Comparison of ENCODE assay signal across 8 mouse cellular contexts in the genomic region with DNA sequence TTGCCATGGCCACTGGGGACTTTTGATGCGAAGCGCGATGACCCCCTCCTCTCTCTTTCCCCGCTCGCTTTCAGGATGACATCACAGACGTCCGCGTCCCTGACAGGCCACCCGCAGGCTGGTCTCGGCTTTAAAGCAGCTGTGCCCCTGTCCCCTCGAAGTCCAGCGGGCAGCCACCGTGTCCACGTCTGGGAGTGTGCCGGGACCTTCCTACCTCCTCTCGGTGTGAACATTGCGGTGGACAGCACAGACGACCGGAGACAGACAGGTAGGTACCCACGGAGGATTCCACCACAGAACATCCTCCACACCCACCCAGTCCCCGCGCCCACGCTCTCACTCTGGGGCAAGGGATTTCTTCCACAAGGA. TPM values are rescaled to one million over a fixed set of nuclear protein-coding genes. Genes with fewer than 3 reads are reported as not detected.
DNase-seq lines count a peak whose midpoint lies in the region; ATAC-seq lines count a peak whose summit lies in the region.

No protein-coding gene starts in this region.

- no peak overlapping the region for H3K9ac ChIP-seq in heart, embryonic 14.5 days (ENCODE audit: low read length)

- peaks cover 77% of the 10 kb centered on the region for H3K27me3 ChIP-seq in heart, embryonic 14.5 days (ENCODE audit: control insufficient read depth, insufficient read depth, low read length)
- peaks cover 65% of the 10 kb centered on the region for H3K27me3 ChIP-seq in forebrain, embryonic 10.5 days (ENCODE audit: poor library complexity, severe bottlenecking)

- no peak overlapping the region for H3K27ac ChIP-seq in heart, embryonic 14.5 days (replicated peaks in 1 of 2; ENCODE audit: control insufficient read depth in 1 of 2, insufficient read depth in 1 of 2, low read depth in 2 of 2, low read length in 2 of 2)
- peak overlapping the region; percentile 82 for H3K27ac ChIP-seq in forebrain, embryonic 10.5 days

- peaks cover 0 to 3% of the 10 kb centered on the region in 2 experiments; a peak in 2 of 4 replicates for H3K4me1 ChIP-seq in heart, embryonic 14.5 days (ENCODE audit: control insufficient read depth in 2 of 2, insufficient read depth in 2 of 2, low read length in 2 of 2)
- H3K4me1 ChIP-seq in forebrain, embryonic 10.5 days: peaks cover 68% of the 10 kb centered on the region

- H3K4me3 ChIP-seq in heart, embryonic 14.5 days (ENCODE audit: control insufficient read depth in 1 of 2, insufficient read depth in 1 of 2, low read depth in 1 of 2, low read length in 2 of 2): peak overlapping the region in 1 of 2 experiments; percentile 3; a peak in 1 of 4 replicates
- H3K4me3 ChIP-seq in forebrain, embryonic 10.5 days: peak overlapping the region; percentile 62

- H3K36me3 ChIP-seq in heart, embryonic 14.5 days (ENCODE audit: control insufficient read depth, insufficient read depth, low read length): no peaks in the 10 kb centered on the region
- no peaks in the 10 kb centered on the region for H3K36me3 ChIP-seq in forebrain, embryonic 10.5 days (replicated peaks)

- DNase-seq in heart, adult 11 months: no peak
- DNase-seq in MN1 (ENCODE audit: low spot score): peak; percentile 91
- DNase-seq in forebrain, embryonic 10.5 days (ENCODE audit: extremely low spot score, low spot score): peak; percentile 79
- peak; percentile 62 to 66 for DNase-seq in layer of hippocampus, postnatal 36 days
- DNase-seq in retina, postnatal 1 day: peak; percentile 96
- no peak for DNase-seq in gastrocnemius, postnatal 25 days
- DNase-seq in kidney, adult 11 months: no peak

- ATAC-seq in heart, embryonic 14.5 days (ENCODE audit: insufficient number of reproducible peaks, insufficient read depth, low FRiP score, low read depth): no peak

- 4% methylated on average over 22 of the region's 23 CpGs for WGBS in heart, embryonic 14.5 days
- WGBS in forebrain, embryonic 10.5 days: 2% methylated on average over 23 of the region's 23 CpGs

- H3K9me3 ChIP-seq in heart, embryonic 14.5 days (ENCODE audit: control insufficient read depth, low read length): no peaks in the 10 kb centered on the region
- no peaks in the 10 kb centered on the region for H3K9me3 ChIP-seq in forebrain, embryonic 10.5 days

- peak overlapping the region; percentile 39 for H3K4me2 ChIP-seq in heart, embryonic 14.5 days (ENCODE audit: low read length)

RNA-seq across cellular contexts. Expression of a gene that starts 13.2 kb away (rescaled TPM):
- polyA plus RNA-seq in heart, embryonic 14.5 days (2014; fragmentation: Nextera tagmentation; extraction: Ambion mirVana): 25.3 and 27.8 TPM in 2 replicates
- polyA plus RNA-seq in forebrain, embryonic 10.5 days (2016; fragmentation: Nextera tagmentation; extraction: Ambion mirVana): 80.2 and 81.1 TPM in 2 replicates
- total RNA-seq in layer of hippocampus, postnatal 36 days (2021): 10 to 100 TPM; 20.2 to 23.1 TPM
- total RNA-seq in gastrocnemius, postnatal 25 days (2021): 10 to 100 TPM; 42.4 to 44.6 TPM

RNA-seq across cellular contexts. Expression of a gene that starts 30.8 kb away (rescaled TPM):
- polyA plus RNA-seq in heart, embryonic 14.5 days (2014; fragmentation: Nextera tagmentation; extraction: Ambion mirVana): 1.9 and 3.2 TPM in 2 replicates
- 0.40 and 0.84 TPM in 2 replicates for polyA plus RNA-seq in forebrain, embryonic 10.5 days (2016; fragmentation: Nextera tagmentation; extraction: Ambion mirVana)
- total RNA-seq in layer of hippocampus, postnatal 36 days (2021): 1 to 10 TPM in 1 of 2 experiments, under 1 TPM in 1; 0.60 to 1.1 TPM
- 1 to 10 TPM in 1 of 2 experiments, under 1 TPM in 1; 0.69 to 3.2 TPM for total RNA-seq in gastrocnemius, postnatal 25 days (2021)

RNA-seq across cellular contexts. Expression of a gene that starts 35.4 kb away (rescaled TPM):
- polyA plus RNA-seq in heart, embryonic 14.5 days (2014; fragmentation: Nextera tagmentation; extraction: Ambion mirVana): 9.2 and 11.3 TPM in 2 replicates
- polyA plus RNA-seq in forebrain, embryonic 10.5 days (2016; fragmentation: Nextera tagmentation; extraction: Ambion mirVana): 23.4 and 24.2 TPM in 2 replicates
- total RNA-seq in layer of hippocampus, postnatal 36 days (2021): 1 to 10 TPM; 7.0 to 7.6 TPM
- total RNA-seq in gastrocnemius, postnatal 25 days (2021): 10 to 100 TPM; 13.3 to 14.5 TPM

Comparison
In these comparisons a context has a peak if more than half of its experiments do, and no peak if none do; other contexts are left out.
1. DNase-seq: peak in MN1 (single experiment), forebrain, embryonic 10.5 days (single experiment), layer of hippocampus, postnatal 36 days (2 of 2) and retina, postnatal 1 day (single experiment); none in heart, adult 11 months (single experiment), gastrocnemius, postnatal 25 days (single experiment) and kidney, adult 11 months (single experiment).